Mouse (Mus musculus): ENCODE data around the gene Spag7.

The Spag7 gene

DNA sequence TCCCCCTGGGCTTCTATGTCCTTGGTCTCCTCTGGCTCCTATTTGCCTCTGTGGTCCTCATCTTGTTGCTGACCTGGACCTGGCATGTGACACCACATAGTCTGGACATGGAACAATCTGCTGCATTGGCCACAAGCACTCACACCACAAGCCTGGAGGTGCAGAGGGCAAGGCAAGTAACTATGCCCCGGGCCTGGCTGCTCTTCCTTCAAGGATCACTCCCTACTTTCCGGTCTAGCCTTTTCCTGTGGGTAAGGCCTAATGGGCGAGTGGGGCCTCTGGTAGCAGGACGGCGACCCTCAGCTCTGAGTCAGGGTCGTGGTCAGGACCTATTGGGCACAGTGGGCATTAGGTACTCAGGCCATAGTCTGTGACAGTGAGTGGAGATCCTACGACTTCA is 28.0 kb downstream of the Spag7 start:
- DNase-seq (ENCODE audit: low spot score), result no peak

DNA sequence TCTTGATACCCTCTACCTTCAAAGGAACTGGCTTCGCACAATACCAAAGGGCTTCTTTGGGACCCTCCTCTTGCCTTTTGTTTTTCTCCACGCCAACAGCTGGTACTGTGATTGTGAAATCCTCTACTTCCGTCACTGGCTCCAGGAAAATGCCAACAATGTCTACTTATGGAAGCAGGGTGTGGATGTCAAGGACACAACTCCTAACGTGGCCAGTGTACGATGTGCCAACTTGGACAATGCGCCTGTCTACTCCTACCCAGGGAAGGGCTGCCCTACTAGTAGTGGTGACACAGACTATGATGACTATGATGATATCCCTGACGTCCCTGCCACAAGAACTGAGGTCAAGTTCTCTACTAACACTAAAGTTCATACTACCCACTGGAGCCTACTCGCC is 29.2 kb downstream of the Spag7 start:
- DNase-seq (ENCODE audit: low spot score), result no peak

DNA sequence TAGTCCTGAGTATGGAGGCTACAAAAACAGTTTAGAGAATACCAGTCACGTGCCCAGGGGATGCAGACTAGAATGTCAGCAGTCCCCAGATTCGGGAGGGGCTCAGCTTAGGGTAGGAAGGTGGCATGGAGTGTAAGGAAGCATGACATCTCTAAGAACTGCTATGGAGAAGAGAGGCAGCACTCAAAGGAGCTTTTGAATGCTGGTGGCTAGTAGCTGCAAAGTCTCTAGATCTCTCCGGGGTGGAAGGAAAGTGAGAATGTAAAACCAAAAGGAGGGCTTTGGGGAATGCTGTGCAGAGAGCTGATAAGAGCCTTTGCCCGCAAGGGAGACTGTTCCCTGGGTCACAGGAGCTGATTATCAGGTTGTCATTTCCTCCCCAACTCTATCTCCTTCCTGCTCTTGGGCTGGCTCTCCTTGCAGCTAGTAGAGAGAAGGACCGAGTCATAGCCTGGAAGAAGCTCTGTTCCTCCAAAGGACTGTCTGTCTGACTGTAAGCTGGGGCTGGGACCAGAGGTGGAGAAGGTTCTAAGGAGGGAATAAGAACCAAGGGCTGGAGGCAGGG is 30.4 kb downstream of the Spag7 start, which contains the start of gene Gp1ba:
Gene Gp1ba (plus strand): TSS at position 409 of the 565 bp plus-strand sequence.
- no peak for DNase-seq (ENCODE audit: low spot score)

DNA sequence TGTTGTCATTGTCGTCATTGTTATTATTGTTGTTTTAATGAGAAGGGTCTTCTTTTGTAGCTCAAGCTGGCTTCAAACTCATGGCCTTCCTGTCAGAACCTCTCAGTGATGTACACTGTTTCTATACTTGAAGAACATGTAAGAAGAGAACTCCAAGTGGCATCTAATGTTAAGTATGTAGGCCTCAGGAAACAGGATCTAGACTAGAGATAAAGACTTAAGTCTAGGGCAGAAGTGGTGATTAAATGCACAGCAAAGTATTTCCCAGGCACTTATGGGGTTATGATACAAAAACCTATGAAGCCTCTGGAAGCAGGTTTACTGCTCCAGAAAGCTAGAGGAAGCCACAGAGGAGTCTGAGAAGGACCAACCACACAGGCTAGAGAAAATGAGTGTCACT is 30.9 kb downstream of the Spag7 start:
- DNase-seq (ENCODE audit: low spot score), result no peak

DNA sequence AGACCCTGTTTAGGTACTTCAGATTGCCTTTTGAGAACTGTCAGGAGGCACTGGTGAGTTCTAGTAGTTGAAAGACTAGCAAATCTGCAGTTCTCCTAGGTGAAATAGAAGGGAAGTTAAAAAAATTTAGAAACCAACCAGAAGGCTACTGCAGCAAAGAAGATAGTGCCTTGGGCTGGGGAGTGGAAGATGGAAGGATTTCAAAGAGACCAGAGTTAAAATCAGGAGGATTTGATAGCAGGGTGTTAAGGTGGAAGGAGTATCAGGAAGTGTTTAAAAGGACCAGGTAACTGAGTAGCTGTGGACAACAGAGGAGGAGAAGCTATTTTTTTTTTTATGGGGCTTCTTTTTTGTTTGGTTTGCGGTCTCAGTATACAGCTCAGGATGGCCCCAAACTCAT is 31.5 kb downstream of the Spag7 start:
- DNase-seq (ENCODE audit: low spot score), result no peak

DNA sequence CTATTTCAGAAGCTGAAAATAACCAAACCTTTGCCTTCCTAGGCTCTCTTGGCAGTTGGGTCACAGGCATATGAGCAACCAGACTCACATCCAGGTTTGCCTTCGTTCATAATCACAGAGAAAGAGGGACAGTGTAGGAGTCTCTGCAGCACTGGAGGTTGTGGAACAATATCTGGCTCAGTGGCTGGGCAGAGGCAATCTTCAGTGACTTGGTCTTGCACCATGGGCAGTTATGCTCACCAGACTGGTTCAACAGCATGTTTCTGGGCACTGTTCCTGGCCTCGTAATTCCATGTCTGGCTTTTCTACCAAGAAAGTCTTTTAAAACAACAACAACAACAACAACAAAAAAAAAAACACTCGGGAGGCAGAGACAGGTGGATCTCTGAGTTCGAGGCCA is 33.6 kb downstream of the Spag7 start:
- no peak for DNase-seq (ENCODE audit: low spot score)

DNA sequence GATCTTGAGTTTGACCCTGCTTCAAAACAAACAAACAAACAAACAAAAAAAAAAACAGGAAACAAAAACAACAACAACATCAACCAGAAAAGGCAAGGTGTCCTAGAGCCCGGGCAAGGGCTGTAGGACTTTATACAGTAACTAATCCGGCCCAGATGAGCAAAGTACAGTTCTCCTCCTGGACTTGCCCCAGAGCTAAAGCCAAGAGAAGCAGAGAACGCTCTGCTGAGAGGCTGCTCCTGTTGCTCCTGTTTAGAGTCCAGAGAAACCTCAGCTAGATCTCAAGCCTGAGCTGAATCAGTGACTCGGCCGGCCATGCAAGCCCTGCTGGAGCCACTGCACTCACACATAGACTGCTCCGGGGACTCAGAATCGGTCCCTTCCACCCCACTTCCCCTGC is 39.1 kb downstream of the Spag7 start:
- no peak for DNase-seq (ENCODE audit: low spot score)

DNA sequence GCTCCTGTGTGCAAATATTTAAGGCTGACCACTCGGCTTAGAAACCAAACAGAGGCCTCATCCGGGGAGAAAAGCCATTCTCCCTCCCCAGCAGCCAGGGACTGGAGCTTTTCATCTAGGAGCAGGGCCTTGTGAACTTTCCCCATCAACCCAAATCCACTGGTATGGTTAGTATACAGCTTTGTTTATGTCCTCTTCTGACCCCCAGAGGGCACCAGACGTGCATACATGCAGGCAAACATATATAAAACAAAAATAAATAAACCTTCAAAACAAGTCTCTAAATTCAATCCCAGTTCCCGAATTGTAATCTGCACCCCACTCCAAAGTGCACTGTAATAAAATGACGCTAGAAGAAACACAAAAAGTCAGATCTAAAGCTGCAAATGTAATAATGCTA is 39.7 kb downstream of the Spag7 start:
- no peak for DNase-seq (ENCODE audit: low spot score)

DNA sequence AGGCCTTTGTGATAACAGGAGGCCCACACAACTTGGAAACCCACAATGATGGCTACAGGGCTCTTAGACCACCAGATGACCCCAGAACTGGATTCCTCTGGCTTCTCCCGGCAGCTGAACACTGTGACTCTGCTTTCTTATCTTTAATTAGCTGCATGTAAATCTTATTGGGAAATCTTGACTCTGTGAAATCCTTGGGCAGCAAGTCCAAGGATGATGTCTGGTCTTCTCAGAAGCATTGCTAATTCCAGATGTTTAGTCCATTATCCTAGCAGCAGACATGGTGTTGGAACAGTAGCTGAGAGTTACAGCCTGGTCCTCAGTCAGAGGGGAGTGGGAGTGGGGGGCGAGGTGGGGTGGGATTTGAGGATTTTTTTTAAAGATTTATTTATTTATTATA is 40.8 kb downstream of the Spag7 start:
- no peak for DNase-seq (ENCODE audit: low spot score)

DNA sequence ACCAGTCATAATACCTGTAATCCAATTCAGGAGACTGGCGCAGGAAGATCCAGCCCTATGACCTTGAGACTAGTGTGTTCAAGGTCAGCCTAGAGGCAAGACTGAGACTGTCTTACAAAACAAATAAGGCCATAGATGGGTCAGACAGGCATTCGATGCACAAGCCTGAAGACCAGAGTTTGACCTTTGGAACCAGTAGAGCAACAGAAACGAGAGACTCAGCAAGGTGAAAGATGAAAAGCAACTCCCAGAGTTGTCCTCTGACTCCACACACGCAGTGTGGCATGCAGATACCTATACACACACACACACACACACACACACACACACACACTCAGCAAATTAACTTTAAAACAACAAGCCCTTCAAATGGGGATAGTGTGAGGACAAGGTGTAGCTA is 42.3 kb downstream of the Spag7 start:
- DNase-seq (ENCODE audit: low spot score), result no peak

DNA sequence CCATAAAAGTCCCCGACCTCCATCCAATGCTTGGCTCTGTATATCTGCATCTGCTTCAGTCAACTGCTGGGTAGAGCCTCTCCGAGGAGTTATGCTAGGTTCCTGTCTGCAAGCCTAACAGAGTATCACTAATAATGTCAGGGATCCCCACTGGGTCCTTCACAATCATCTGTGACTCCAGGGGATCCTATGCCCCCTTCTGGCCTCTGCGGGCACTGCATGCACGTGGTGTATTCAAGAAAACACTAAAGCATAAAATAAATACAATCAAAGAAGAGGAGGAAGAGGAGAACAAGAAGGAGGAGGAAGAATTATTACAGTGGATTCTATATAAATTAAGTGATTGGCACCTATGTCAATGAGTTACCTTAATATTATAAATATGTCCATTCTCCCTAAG is 43.7 kb downstream of the Spag7 start:
- DNase-seq (ENCODE audit: low spot score), result no peak

DNA sequence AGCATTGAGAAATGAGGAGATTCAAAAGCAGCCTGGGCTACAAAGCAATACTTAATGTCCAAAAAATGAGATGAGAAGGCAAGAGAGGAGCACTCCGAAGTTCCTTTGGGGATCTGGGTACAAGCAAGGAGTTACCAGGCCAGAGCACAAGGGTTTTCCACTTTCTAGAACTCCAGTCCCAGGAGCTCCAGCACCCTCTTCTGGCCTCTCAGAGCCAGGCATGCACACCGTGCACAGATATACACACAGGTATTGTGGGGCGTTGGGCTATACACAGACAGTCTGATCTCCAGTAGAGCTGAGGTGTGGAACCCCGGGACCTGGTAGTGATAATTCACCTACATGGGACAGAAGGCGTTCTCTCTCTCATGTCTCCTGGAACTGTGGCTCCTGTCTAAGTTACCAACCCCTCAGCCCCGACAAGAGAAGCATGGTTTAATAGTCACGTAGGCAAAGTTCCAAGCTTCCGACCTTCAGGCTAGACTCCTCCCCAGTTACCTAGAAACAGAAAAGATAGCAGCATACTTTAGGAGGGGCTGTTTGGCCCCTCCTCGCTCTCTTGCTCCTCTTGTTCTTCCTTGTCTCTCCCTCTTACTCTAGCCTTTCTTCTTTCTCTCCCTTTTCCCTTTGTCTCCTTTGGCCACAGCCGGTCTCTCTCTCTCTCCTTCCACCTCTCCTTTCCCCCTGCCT is 46.0 kb downstream of the Spag7 start:
- no peak for DNase-seq (ENCODE audit: low spot score)

DNA sequence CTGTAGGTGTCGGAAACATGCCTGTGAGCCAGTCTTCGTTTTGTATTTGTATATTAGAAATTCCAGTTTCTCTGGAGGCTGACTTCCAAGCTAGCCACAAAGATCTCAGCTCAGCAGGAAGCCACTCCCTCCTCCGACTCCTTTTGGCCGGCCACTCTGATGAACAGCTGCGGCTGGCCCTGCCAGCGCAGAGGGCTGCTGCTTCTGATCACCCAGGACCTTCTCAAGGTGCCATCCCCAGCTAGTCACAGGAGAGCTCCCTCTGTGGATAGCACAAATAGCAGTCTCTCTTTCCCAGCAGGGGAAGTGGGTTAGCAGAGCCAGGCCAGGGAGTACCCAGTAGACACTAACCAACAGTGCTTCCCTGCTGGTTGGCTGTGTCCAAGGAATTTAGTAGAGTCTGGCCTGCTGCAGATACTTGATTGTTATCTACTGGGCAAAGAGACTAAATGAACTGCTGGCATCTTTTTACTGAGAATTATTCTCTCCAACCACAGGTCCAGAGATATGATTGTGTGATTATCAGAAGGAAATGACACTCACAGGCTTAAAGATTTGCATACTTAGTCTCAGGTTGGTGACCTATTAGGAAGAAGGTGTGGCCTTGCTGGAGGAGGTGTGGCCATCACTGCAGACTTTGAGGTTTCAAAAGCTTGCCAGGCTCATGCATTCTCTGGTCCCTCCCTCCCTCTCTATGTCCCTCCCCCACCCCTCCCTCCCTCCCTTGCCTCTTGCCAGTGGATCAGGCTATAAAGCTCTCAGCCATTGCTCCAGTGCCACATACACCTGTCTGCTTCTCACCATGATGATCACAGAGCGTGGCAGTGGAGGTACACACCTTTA is 47.0 kb downstream of the Spag7 start:
- no peak for DNase-seq (ENCODE audit: low spot score)

DNA sequence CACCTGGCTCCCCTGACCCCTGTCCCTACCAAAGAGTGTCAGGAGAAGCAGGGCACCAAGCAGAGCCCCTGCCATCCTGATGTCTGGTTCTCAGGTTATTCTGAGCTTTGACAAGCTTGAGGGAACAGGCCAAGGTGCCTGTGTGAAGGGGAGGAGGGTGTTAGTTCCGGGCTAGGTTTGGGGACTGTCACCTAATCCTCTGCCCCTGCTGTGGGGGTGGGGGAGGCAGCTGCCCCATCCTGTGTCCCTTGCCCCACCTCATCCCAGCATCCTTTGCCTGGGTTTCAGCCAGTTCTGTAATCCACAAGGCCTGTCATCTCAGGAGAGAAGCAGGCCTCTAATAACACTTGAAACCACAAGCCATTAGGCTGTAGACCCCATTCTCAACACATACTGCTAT is 50.1 kb downstream of the Spag7 start, which contains the start of gene Chrne:
Gene Chrne (minus strand): TSS at position 116 of the 400 bp plus-strand sequence.
- DNase-seq (ENCODE audit: low spot score), result no peak

DNA sequence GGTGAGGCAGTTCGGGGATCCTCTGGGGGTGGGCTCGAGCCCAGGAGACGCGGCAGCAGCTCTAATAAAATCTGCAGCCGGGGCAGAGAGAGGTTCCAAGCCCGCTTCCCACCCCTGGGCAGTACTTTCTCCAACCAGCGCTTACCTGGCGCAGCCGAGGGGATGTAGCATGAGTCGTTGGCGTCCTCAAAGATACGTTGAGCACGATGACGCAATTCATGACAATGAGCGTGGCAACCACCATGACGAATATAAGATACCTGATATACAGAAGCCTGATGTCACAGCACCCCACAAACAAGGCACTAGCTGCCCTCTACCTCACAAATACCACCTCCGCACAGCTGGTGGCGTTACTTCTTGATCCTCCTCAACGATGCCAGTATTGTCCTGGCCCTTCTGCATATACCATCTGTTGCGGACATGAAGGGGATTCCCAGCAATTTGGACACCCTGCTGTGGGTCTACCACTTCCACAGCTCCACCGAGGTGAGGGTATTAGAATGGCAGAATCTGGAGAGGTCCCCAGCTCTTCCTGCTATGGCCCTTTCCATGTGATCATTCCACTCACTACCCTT is 53.6 kb downstream of the Spag7 start, which contains the start of gene 4930544D05Rik:
Gene 4930544D05Rik (plus strand): TSS at position 333 of the 578 bp plus-strand sequence.
- DNase-seq (ENCODE audit: low spot score), result no peak

DNA sequence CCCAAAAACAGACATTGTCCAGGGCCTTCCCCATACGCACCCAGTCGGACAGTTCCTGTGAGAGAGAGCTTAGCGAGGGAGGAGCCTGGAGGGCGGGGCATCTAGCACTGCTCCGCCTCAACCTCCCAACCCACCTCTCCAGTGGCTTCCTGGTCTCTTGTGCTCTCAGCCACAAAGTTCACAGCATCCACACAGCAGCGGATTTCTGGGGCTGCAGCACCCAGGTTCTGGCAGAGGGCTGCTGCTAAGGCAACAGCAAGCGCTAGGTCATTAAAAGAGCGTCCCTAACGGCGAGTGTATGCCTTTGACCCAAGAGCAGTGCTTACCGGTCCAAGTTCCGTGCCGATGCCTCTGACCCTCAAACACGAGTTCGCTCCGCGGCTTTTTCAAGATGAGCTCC is 54.1 kb downstream of the Spag7 start:
- DNase-seq (ENCODE audit: low spot score), result peak; percentile 67
